Mouse (Mus musculus) C2C12 (cell line): Measurements from ENCODE around the gene Gtf2b. TPM values are rescaled to one million over a fixed set of nuclear protein-coding genes. Genes with fewer than 3 reads are reported as not detected.

Experiments used
- H3K27me3 ChIP-seq: one replicate; pipeline ENCODE4 v1.6.1; 2011; ENCODE audit not compliant: control insufficient read depth, insufficient read depth, insufficient read length
- H3K36me3 ChIP-seq: one replicate; pipeline ENCODE4 v1.6.1; 2011; ENCODE audit not compliant: control insufficient read depth, insufficient read depth
- H3K4me3 ChIP-seq: one replicate; pipeline ENCODE4 v1.5.1; 2011; ENCODE audit warnings: mild to moderate bottlenecking, control low read depth; ENCODE audit not compliant: poor library complexity, insufficient read depth, severe bottlenecking
- H3K79me2 ChIP-seq: one replicate; pipeline ENCODE4 v1.6.1; 2011; ENCODE audit not compliant: control insufficient read depth, insufficient read depth
- H3K79me3 ChIP-seq: one replicate; pipeline ENCODE4 v1.6.1; 2011; ENCODE audit warnings: low read depth, control low read depth
- H3ac ChIP-seq: one replicate; pipeline ENCODE3; 2011; ENCODE audit warnings: low read depth; ENCODE audit not compliant: control insufficient read depth, insufficient read length
- CEBPB ChIP-seq: IDR thresholded peaks from one replicate; pipeline ENCODE4 v1.6.1; 2011; ENCODE audit warnings: low read depth, mild to moderate bottlenecking, control low read depth, moderate library complexity
- CTCF ChIP-seq: IDR thresholded peaks from one replicate; pipeline ENCODE4 v1.5.1; 2011; ENCODE audit not compliant: control insufficient read depth, insufficient read depth, insufficient read length
- FOSL1 ChIP-seq: IDR thresholded peaks from one replicate; pipeline ENCODE4 v1.8.0; 2011; ENCODE audit warnings: mild to moderate bottlenecking, low read length; ENCODE audit not compliant: poor library complexity, insufficient read depth, severe bottlenecking
- MAX ChIP-seq: IDR thresholded peaks from one replicate; pipeline ENCODE4 v1.6.1; 2011; ENCODE audit warnings: mild to moderate bottlenecking, control low read depth
- MYOD1 ChIP-seq: IDR thresholded peaks from one replicate; pipeline ENCODE4 v1.6.1; 2011; ENCODE audit warnings: low read depth; ENCODE audit not compliant: control insufficient read depth, insufficient read length
- MYOG ChIP-seq: IDR thresholded peaks from one replicate; pipeline ENCODE4 v1.6.1; 2011; ENCODE audit not compliant: control insufficient read depth, insufficient read length; ENCODE audit errors: extremely low read depth
- USF1 ChIP-seq: IDR thresholded peaks from one replicate; pipeline ENCODE4 v1.6.1; 2011; ENCODE audit warnings: low read depth, mild to moderate bottlenecking, control low read depth, moderate library complexity
- long read RNA-seq, 2 experiments: library from polyadenylated mRNA; unstranded; transcript quantifications; one replicate each; pipeline ENCODE4 v2.0.0; 2019 to 2020
- polyA plus RNA-seq: library from polyadenylated mRNA; unstranded; fragments of >200 nt; fragmentation: generic; extraction: Trizol; gene quantifications from one replicate; pipeline ENCODE4 v1.2.1, GENCODE M21; 2012; ENCODE audit warnings: missing spikeins

The Gtf2b gene
- 27.5 TPM for polyA plus RNA-seq
- long read RNA-seq, experiment 1, transcript Gtf2b-201 (7 exons, 1,455 nt), result major isoform, 34 of 35 reads
- long read RNA-seq, experiment 1, partial matches to known transcripts, result 0 of 35 reads
- long read RNA-seq, experiment 1, other reads (novel, unspliced or antisense), result 1 of 35 reads
- long read RNA-seq, experiment 2, transcript Gtf2b-201 (7 exons, 1,455 nt), result major isoform, 45 of 49 reads
- long read RNA-seq, experiment 2, partial matches to known transcripts, result 2 of 49 reads
- long read RNA-seq, experiment 2, other reads (novel, unspliced or antisense), result 2 of 49 reads

- peak; percentile 60 for TF ChIP-seq MAX
- TF ChIP-seq MYOD1, result no peak
- Histone ChIP-seq H3ac (peak within 1 kb of the TSS; percentile 95), H3K36me3 (no peaks in the 10 kb centered on the region), H3K4me3 (peak within 1 kb of the TSS; percentile 82), H3K79me2 (peaks cover 52% of the 10 kb centered on the region), H3K79me3 (peaks cover 47% of the 10 kb centered on the region), H3K27me3 (no peaks in the 10 kb centered on the region)
Observed at GRCm38 (mm10) chr3:142764995-142765777, at the start of gene Gtf2b. Gene Gtf2b (plus strand): TSS chr3:142765045.

DNA sequence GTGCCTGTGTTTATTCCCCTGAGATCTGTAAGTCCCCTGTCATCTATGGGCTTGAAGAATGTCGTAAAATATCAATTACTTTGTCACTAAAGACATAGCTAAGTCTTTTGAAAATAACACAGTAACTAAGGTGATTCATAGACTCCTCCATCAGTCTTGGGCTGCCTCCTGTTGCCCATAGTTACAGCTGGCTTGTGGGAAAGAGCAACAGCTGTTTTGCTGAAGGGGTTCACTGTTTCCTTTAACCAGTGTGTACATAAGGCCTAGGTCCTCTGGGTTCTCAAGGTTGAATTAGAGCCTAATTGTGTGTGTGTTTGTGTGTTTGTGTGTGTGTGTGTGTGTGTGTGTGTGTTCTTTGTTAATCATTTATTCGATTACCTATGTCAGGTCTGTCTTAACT is 39.4 kb upstream of the Gtf2b start:
- no peak for TF ChIP-seq USF1
- no peak for TF ChIP-seq MYOG
- TF ChIP-seq MYOD1, result no peak
- TF ChIP-seq CTCF, result no peak
- TF ChIP-seq MAX, result no peak
- TF ChIP-seq CEBPB, result no peak
- TF ChIP-seq FOSL1, result no peak
- H3K36me3 ChIP-seq, result no peaks in the 10 kb centered on the region

DNA sequence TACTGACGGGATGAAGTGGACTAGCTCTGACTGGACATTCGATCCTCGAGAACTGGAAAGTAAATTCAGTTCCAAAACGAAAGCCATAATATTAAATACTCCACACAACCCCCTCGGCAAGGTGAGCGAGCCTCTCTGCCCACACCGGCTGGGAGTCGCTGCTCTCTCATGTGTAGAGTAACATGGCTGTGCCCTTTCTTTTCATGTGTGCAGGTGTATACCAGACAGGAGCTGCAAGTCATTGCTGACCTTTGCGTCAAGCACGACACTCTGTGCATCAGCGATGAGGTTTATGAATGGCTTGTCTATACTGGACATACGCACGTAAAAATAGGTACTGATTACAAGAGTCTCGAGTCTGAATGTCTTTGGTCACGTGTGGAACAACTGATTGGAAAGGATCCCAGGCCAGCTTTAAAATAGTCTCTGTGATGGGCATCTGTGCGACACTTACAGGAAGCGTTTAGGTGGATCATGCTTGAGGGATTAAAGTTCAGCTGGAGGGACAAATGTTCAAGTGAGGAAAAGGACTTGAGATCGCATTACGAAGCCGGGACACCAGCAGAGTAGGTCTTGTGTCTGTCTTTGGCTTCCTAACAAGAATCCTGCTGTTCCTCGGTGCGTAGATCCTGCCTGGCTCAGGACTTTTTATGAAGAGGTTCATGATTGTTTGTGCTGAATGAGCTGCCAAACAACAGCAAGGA is 38.7 kb upstream of the Gtf2b start:
- no peaks in the 10 kb centered on the region for H3K36me3 ChIP-seq
- H3ac ChIP-seq, result no peak overlapping the region
- H3K79me3 ChIP-seq, result no peaks in the 10 kb centered on the region
- no peaks in the 10 kb centered on the region for H3K27me3 ChIP-seq
- H3K4me3 ChIP-seq, result no peak overlapping the region
- TF ChIP-seq MYOD1 (no peak), FOSL1 (no peak), USF1 (no peak), CEBPB (no peak), MAX (no peak), MYOG (no peak)
- H3K79me2 ChIP-seq, result no peaks in the 10 kb centered on the region

More for the DNA sequence above, 39.4 kb upstream of the Gtf2b start:
- no peaks in the 10 kb centered on the region for H3K27me3 ChIP-seq
- no peak overlapping the region for H3K4me3 ChIP-seq
- H3K79me2 ChIP-seq, result no peaks in the 10 kb centered on the region
- no peaks in the 10 kb centered on the region for H3K79me3 ChIP-seq
- no peak overlapping the region for H3ac ChIP-seq

GRCm38 (mm10) chr3:142734291-142734690 is 30.6 kb upstream of the Gtf2b start:
- TF ChIP-seq FOSL1 (no peak), MYOD1 (no peak), CEBPB (no peak), MYOG (no peak), MAX (no peak), USF1 (no peak), CTCF (no peak)
- H3K4me3 ChIP-seq, result no peak overlapping the region
- H3K79me2 ChIP-seq, result no peaks in the 10 kb centered on the region
- H3K79me3 ChIP-seq, result no peaks in the 10 kb centered on the region
- no peaks in the 10 kb centered on the region for H3K27me3 ChIP-seq
- H3K36me3 ChIP-seq, result no peaks in the 10 kb centered on the region
- H3ac ChIP-seq, result no peak overlapping the region

- no peaks in the 10 kb centered on the region for H3K79me3 ChIP-seq
- no peaks in the 10 kb centered on the region for H3K27me3 ChIP-seq
- TF ChIP-seq CTCF (no peak), FOSL1 (no peak), USF1 (no peak), CEBPB (no peak), MYOD1 (no peak), MAX (no peak)
- H3K36me3 ChIP-seq, result no peaks in the 10 kb centered on the region
- no peak overlapping the region for H3K4me3 ChIP-seq
- no peak overlapping the region for H3ac ChIP-seq
- H3K79me2 ChIP-seq, result no peaks in the 10 kb centered on the region
Observed at GRCm38 (mm10) chr3:142740896-142741295, 23.9 kb upstream of the Gtf2b start.
